Mouse (Mus musculus) forebrain, embryonic 16.5 days (tissue): ENCODE results near the gene Zfp385a. TPM values are rescaled to one million over a fixed set of nuclear protein-coding genes. Genes with fewer than 3 reads are reported as not detected.
"Not testable (repeated sequence)": the region's sequence is repeated elsewhere in the genome, so short reads cannot be mapped to it uniquely, and the experiment has no call there.

Source experiments
- ATAC-seq: fragments of 200-750 bp; cut with Nextera tagmentation; 2 replicates; pipeline ENCODE4 v1.8.0; 2017; ENCODE audit warnings: mild to moderate bottlenecking, moderate library complexity
- H3K27ac ChIP-seq: fragments of 300-500 bp; sonication (generic); 2 replicates; pipeline ENCODE4 v1.5.1; 2014; ENCODE audit warnings: low read length, control low read depth
- H3K27me3 ChIP-seq: fragments of 300-500 bp; sonication (generic); replicated peaks from 2 replicates; pipeline ENCODE4 v1.6.1; 2014; ENCODE audit warnings: low read length; ENCODE audit not compliant: control insufficient read depth, insufficient read depth
- H3K36me3 ChIP-seq: fragments of 300-500 bp; sonication (generic); 2 replicates; pipeline ENCODE4 v1.6.1; 2014; ENCODE audit not compliant: control insufficient read depth, insufficient read depth
- H3K4me1 ChIP-seq: fragments of 300-500 bp; sonication (generic); replicated peaks from 2 replicates; pipeline ENCODE4 v1.6.1; 2014; ENCODE audit warnings: low read length; ENCODE audit not compliant: control insufficient read depth, insufficient read depth
- H3K4me2 ChIP-seq: fragments of 300-500 bp; sonication (generic); 2 replicates; pipeline ENCODE4 v1.6.1; 2014; ENCODE audit warnings: mild to moderate bottlenecking, low read length, control low read depth
- H3K4me3 ChIP-seq: fragments of 300-500 bp; sonication (generic); replicated peaks from 2 replicates; pipeline ENCODE4 v1.5.1; 2014; ENCODE audit warnings: mild to moderate bottlenecking, low read length, control low read depth
- H3K9ac ChIP-seq: fragments of 300-500 bp; sonication (generic); replicated peaks from 2 replicates; pipeline ENCODE4 v1.6.1; 2014; ENCODE audit warnings: low read depth, low read length, control low read depth
- H3K9me3 ChIP-seq: fragments of 300-500 bp; sonication (generic); 2 replicates; pipeline ENCODE4 v1.6.1; 2016; ENCODE audit warnings: low read length; ENCODE audit not compliant: control insufficient read depth
- WGBS: fragments of 180-500 bp; shearing (Covaris S2); extraction: QIAGEN DNeasy Blood & Tissue Kit; methylation state at CpG from one replicate; pipeline ENCODE4 v1.1.7; 2014; 5-methylcytosine and 5-hydroxymethylcytosine counted together
- polyA plus RNA-seq: library from polyadenylated mRNA; unstranded; fragments of >200 nt; fragmentation: Nextera tagmentation; extraction: Ambion mirVana; gene quantifications from 2 replicates; pipeline ENCODE4 v1.2.1, GENCODE M21; 2015

The Zfp385a gene
- polyA plus RNA-seq, 1 experiment from 2014 or later, result 12.2 TPM

- Histone ChIP-seq H3K4me2 (no peak overlapping the region), H3K27me3 (no peaks in the 10 kb centered on the region), H3K27ac (no peak overlapping the region), H3K4me1 (peaks cover 13% of the 10 kb centered on the region), H3K9me3 (no peaks in the 10 kb centered on the region), H3K4me3 (no peak overlapping the region), H3K36me3 (no peaks in the 10 kb centered on the region), H3K9ac (no peak overlapping the region)
- 96% methylated on average over 3 of the region's 3 CpGs for WGBS
- ATAC-seq, result no peak
These were observed 58.3 kb downstream of the Zfp385a start for GRCm38 (mm10) chr15:103281465-103282205.

GRCm38 (mm10) chr15:103280817-103281464 is 59.0 kb downstream of the Zfp385a start:
- H3K9me3 ChIP-seq, result no peaks in the 10 kb centered on the region
- peaks cover 10% of the 10 kb centered on the region for H3K4me1 ChIP-seq
- ATAC-seq, result no peak
- H3K4me2 ChIP-seq, result no peak overlapping the region
- H3K9ac ChIP-seq, result no peak overlapping the region
- 72% methylated on average over 3 of the region's 3 CpGs for WGBS
- no peaks in the 10 kb centered on the region for H3K27me3 ChIP-seq
- H3K36me3 ChIP-seq, result no peaks in the 10 kb centered on the region
- no peak overlapping the region for H3K27ac ChIP-seq
- no peak overlapping the region for H3K4me3 ChIP-seq

DNA sequence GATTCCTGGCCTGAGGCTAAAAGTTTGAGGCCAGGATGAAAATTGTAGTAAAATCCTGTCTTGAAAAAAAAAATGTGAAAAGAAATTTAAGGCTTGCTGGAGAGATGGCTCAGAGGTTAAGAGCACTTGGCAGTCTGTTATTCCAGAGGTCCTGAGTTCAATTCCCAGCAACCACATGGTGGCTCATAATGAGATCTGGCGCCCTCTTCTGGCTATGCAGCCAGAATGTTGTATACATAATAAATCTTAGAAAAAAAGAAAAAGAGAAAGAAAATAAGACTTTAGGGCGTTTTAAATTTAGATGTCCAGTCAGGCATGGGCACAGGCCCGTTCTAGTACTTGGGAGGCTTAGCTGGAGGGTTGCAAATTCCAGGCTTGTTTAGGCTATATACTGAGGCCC is 60.1 kb downstream of the Zfp385a start:
- 61% methylated on average over 3 of the region's 3 CpGs for WGBS
- no peak overlapping the region for H3K9ac ChIP-seq
- ATAC-seq, result no peak

GRCm38 (mm10) chr15:103277949-103278348 is 61.9 kb downstream of the Zfp385a start:
- H3K4me3 ChIP-seq, result no peak overlapping the region
- WGBS, result 61% methylated on average over 7 of the region's 7 CpGs
- no peaks in the 10 kb centered on the region for H3K9me3 ChIP-seq
- peaks cover 12% of the 10 kb centered on the region for H3K4me1 ChIP-seq
- H3K4me2 ChIP-seq, result no peak overlapping the region
- no peak overlapping the region for H3K27ac ChIP-seq
- H3K27me3 ChIP-seq, result no peaks in the 10 kb centered on the region
- ATAC-seq, result no peak
- no peak overlapping the region for H3K9ac ChIP-seq
- no peaks in the 10 kb centered on the region for H3K36me3 ChIP-seq

More for the DNA sequence above, 60.1 kb downstream of the Zfp385a start:
- Histone ChIP-seq H3K36me3 (no peaks in the 10 kb centered on the region), H3K4me3 (no peak overlapping the region), H3K27ac (no peak overlapping the region), H3K4me1 (0 out of 2 replicates have a peak, but pooled peaks cover under 1% of the 10 kb centered on the region), H3K9me3 (no peaks in the 10 kb centered on the region), H3K4me2 (no peak overlapping the region), H3K27me3 (no peaks in the 10 kb centered on the region)

DNA sequence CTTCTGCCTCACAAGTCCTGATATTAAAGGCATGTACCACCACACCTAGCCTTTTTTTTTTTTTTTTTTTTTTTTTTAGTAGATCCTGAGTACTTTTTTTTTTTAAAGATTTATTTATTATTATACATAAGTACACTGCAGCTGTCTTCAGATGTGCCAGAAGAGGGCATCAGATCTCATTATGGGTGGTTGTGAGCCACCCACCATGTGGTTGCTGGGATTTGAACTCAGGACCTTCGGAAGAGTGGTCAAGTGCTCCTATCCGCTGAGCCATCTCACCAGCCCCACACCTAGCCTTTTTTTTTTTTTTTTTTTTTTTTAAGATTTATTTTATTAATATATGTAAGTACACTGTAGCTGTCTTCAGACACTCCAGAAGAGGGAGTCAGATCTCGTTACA is 64.0 kb downstream of the Zfp385a start:
- peaks cover 12% of the 10 kb centered on the region for H3K4me1 ChIP-seq
- not testable (repeated sequence) for H3K4me3 ChIP-seq, H3K4me2 ChIP-seq, H3K9ac ChIP-seq, H3K36me3 ChIP-seq, ATAC-seq, H3K27ac ChIP-seq, H3K9me3 ChIP-seq, H3K27me3 ChIP-seq
- 84% methylated on average over 3 of the region's 3 CpGs for WGBS

DNA sequence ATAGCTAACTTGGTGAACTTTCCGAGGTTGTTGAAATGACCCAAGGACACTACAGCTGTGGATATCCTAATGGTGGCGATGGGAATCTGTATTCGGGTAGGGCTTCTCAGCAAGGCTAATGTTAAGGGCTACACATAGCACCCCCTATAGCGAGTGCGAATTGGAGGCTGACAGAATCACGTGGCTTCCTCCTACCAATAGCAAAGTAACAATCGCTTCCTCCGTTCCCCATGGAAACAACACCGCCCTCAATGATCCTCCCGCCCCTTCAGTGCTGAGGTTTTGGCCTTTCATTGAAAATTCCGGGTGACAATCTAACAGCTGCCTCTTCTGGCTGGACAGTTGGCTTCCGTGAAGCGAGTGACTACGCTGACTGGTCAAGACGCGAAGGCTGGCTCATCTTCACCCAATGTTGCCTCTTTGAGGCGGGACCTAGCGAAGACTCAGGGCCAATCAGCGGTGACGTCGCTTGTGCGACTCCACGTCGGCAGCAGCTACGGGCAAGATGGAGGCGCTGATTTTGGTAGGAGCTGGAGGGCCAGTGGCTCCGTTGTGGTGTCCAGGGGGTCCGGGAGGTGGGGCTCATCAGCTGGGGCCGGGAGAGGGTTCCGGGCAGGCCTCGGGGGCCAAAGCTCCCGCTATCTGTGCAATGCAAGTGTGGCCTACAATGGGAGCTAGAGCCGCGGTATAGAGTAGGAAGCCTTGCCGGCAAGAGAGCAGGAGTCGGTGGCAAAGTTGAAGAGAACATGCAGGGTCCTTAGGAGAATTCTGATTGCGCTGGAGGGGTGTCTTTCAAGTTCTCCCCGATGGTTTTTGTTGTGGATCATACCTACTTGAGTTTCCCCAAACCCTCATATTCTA is 67.2 kb downstream of the Zfp385a start, which contains the start of gene Copz1:
Gene Copz1, plus strand, starts transcription at position 296 of the 861 bp plus-strand sequence.
- peak within 1 kb of the TSS; percentile 77 for H3K4me2 ChIP-seq
- no peaks in the 10 kb centered on the region for H3K27me3 ChIP-seq
- H3K36me3 ChIP-seq, result no peaks in the 10 kb centered on the region
- H3K27ac ChIP-seq, result peak within 1 kb of the TSS; percentile 48; the same call in 1 of the 2 replicates
- peaks cover 12% of the 10 kb centered on the region for H3K4me1 ChIP-seq
- H3K4me3 ChIP-seq, result peak within 1 kb of the TSS; percentile 83
- peak; percentile 99 for ATAC-seq
- peak within 1 kb of the TSS; percentile 83 for H3K9ac ChIP-seq
- no peaks in the 10 kb centered on the region for H3K9me3 ChIP-seq
- WGBS, result under 1% methylated on average over 38 of the region's 38 CpGs

DNA sequence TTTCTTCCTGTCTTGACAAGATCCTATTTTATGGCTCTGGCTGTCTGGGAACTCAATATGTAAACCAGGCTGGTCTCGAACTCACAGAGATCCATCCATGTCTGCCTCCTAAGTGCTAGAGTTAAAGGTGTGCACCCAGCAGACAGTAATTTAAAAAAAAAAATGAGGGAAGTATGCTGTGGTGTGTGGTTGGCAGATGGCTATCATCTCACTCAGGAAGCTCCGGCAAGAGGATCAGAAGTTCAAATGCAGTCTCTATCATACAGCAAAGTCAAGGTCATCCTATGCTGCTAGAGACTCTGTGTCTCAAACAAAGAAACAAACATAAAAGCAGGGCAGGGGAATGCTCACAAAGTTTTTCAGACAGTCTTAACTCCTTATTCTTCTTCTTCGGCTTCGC is 71.0 kb downstream of the Zfp385a start:
- Histone ChIP-seq H3K27me3 (no peaks in the 10 kb centered on the region), H3K36me3 (no peaks in the 10 kb centered on the region), H3K27ac (no peak overlapping the region), H3K4me1 (peaks cover 6% of the 10 kb centered on the region), H3K4me3 (no peak overlapping the region), H3K9me3 (no peaks in the 10 kb centered on the region), H3K4me2 (no peak overlapping the region), H3K9ac (no peak overlapping the region)
- WGBS, result 84% methylated on average over 4 of the region's 4 CpGs
- no peak for ATAC-seq

GRCm38 (mm10) chr15:103264794-103265193 is 75.1 kb downstream of the Zfp385a start:
- no peaks in the 10 kb centered on the region for H3K36me3 ChIP-seq
- H3K4me2 ChIP-seq, result no peak overlapping the region
- ATAC-seq, result no peak
- no peak overlapping the region for H3K9ac ChIP-seq
- no peak overlapping the region for H3K27ac ChIP-seq
- H3K9me3 ChIP-seq, result no peaks in the 10 kb centered on the region
- no peaks in the 10 kb centered on the region for H3K4me1 ChIP-seq
- H3K4me3 ChIP-seq, result no peak overlapping the region
- 91% methylated on average over 2 of the region's 2 CpGs for WGBS
- H3K27me3 ChIP-seq, result no peaks in the 10 kb centered on the region
